ENCODE assay signal across 30 mouse cellular contexts in the genomic region with DNA sequence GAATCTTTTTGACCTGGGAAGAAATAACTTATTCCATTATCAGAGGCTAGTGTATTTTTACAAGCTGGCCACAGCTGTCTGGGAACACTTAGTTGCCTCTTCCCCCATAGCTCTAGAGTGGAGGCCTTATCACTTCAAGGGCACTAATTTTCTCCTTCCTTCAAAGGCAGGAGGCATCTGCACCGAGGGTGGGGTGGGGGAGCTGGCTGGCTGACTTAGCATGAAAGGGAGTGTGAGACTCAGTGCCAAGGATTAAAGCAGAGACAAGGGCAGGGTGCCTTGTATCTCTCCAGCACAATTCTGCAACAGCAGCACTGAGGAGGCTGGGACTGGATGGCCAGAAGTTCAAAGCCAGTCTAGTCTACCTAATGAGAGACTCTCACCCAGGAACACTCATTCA. TPM values are rescaled to one million over a fixed set of nuclear protein-coding genes. Genes with fewer than 3 reads are reported as not detected.
DNase-seq lines count a peak whose midpoint lies in the region; ATAC-seq and TF ChIP-seq lines count a peak whose summit lies in the region.
"Had no signal": no experiment of that assay in that cellular context is flagged by ENCODE, and none has a peak within 500 bp of the region (broad histone marks: within the 10 kb centered on the region; RNA-seq: fewer than 3 reads in every experiment).

No protein-coding gene starts in this region.

- no peak overlapping the region for H3K4me2 ChIP-seq in forebrain, embryonic 14.5 days (ENCODE audit: low read length)
- no peak overlapping the region for H3K4me2 ChIP-seq in forebrain, embryonic 11.5 days (ENCODE audit: low read depth, low read length, severe bottlenecking)
- H3K4me2 ChIP-seq: forebrain, embryonic 13.5 days; hindbrain, embryonic 12.5 days; intestine, embryonic 15.5 days; liver, embryonic 12.5 days; midbrain, embryonic 11.5 days; neural tube, embryonic 13.5 days had no signal

- H3K79me2 ChIP-seq in MEL (ENCODE audit: control insufficient read depth, insufficient read depth, low read length, poor library complexity), result no peaks in the 10 kb centered on the region

- no peak overlapping the region for H3K9ac ChIP-seq in forebrain, embryonic 14.5 days (ENCODE audit: low read length)
- H3K9ac ChIP-seq in forebrain, embryonic 11.5 days (ENCODE audit: low read length), result no peak overlapping the region
- no peak overlapping the region for H3K9ac ChIP-seq in MEL (ENCODE audit: control insufficient read depth, low read depth, low read length, poor library complexity, severe bottlenecking)
- H3K9ac ChIP-seq: forebrain, embryonic 13.5 days; hindbrain, embryonic 12.5 days; intestine, embryonic 15.5 days; liver, embryonic 12.5 days; liver, postnatal 0 days; neural tube, embryonic 13.5 days had no signal

- no peak for TF ChIP-seq POLR2A in MEL (IDR thresholded peaks at IDR 0.05; ENCODE audit: control insufficient read depth in 1 of 2, insufficient read depth in 1 of 2, low read depth in 1 of 2, low read length in 2 of 2, poor library complexity in 1 of 2)

- DNase-seq in forebrain, embryonic 14.5 days (ENCODE audit: low spot score), result peak; percentile 2
- no peak for DNase-seq in forebrain, embryonic 11.5 days (ENCODE audit: low spot score)
- peak; percentile 15 for DNase-seq in heart, postnatal 4 days
- no peak for DNase-seq in heart, postnatal 36 days
- peak; percentile 29 for DNase-seq in MEL (ENCODE audit: low read depth, low spot score)
- DNase-seq in yolk sac, embryonic 10.5 days (ENCODE audit: low spot score), result no peak
- DNase-seq in gastrocnemius, postnatal 36 days, result no peak
- DNase-seq: adrenal gland, postnatal 25 days; cerebellum, adult 2 months; cerebellum, postnatal 14 days; gastrocnemius, postnatal 25 days; kidney, adult 2 months; layer of hippocampus, postnatal 36 days; left cerebral cortex, postnatal 4 days; liver, postnatal 0 days; lung, postnatal 4 days; right cerebral cortex, postnatal 4 days had no signal

- no peak for ATAC-seq in forebrain, embryonic 14.5 days
- no peak for ATAC-seq in forebrain, embryonic 11.5 days (replicated peaks; ENCODE audit: low FRiP score)
- peak; percentile 26; the same call in 1 of the 2 replicates for ATAC-seq in megakaryocyte progenitor cell, adult 5-6 weeks (replicated peaks; ENCODE audit: poor library complexity)
- ATAC-seq: forebrain, embryonic 13.5 days; hindbrain, postnatal 0 days; intestine, embryonic 15.5 days; liver, embryonic 12.5 days; liver, postnatal 0 days; Patski had no signal

- no peaks in the 10 kb centered on the region for H3K36me3 ChIP-seq in forebrain, embryonic 14.5 days (ENCODE audit: control insufficient read depth, insufficient read depth, low read length)
- no peaks in the 10 kb centered on the region for H3K36me3 ChIP-seq in forebrain, embryonic 11.5 days (ENCODE audit: control insufficient read depth, insufficient read depth, low read length)
- no peaks in the 10 kb centered on the region for H3K36me3 ChIP-seq in MEL (ENCODE audit: control insufficient read depth in 1 of 2, insufficient read depth in 2 of 2, low read length in 2 of 2)
- H3K36me3 ChIP-seq: hindbrain, embryonic 12.5 days; intestine, embryonic 15.5 days; liver, embryonic 12.5 days; neural tube, embryonic 13.5 days had no signal

- TF ChIP-seq CTCF in MEL (IDR thresholded peaks at IDR 0.05 in 2 of 3, conservative IDR thresholded peaks at IDR 0.05 in 1 of 3; ENCODE audit: control insufficient read depth in 1 of 3, insufficient read depth in 1 of 3, low read depth in 2 of 3, low read length in 3 of 3, poor library complexity in 1 of 3, severe bottlenecking in 1 of 3), result no peak

- H3K4me1 ChIP-seq in forebrain, embryonic 14.5 days (ENCODE audit: control insufficient read depth, insufficient read depth, low read length), result no peaks in the 10 kb centered on the region
- no peaks in the 10 kb centered on the region for H3K4me1 ChIP-seq in forebrain, embryonic 11.5 days (replicated peaks; ENCODE audit: control insufficient read depth, insufficient read depth, low read length)
- peaks cover 0 to 3% of the 10 kb centered on the region in 2 experiments; a peak in 1 of 4 replicates for H3K4me1 ChIP-seq in MEL (ENCODE audit: control insufficient read depth in 1 of 2, insufficient read depth in 2 of 2, low read length in 2 of 2)
- H3K4me1 ChIP-seq: forebrain, embryonic 13.5 days; hindbrain, embryonic 12.5 days; intestine, embryonic 15.5 days; liver, embryonic 12.5 days; neural tube, embryonic 13.5 days had no signal

- WGBS in forebrain, embryonic 14.5 days, result 24% methylated on average over 1 of the region's 1 CpGs
- WGBS in forebrain, embryonic 11.5 days, result 29% methylated on average over 1 of the region's 1 CpGs

- intact Hi-C loops in heart, postnatal 36 days (cut with DNase I), result no loop called here
- intact Hi-C loops in gastrocnemius, postnatal 36 days (cut with DNase I), result no loop called here

- H3K4me3 ChIP-seq in forebrain, embryonic 14.5 days (ENCODE audit: low read depth, low read length), result no peak overlapping the region
- no peak overlapping the region for H3K4me3 ChIP-seq in forebrain, embryonic 11.5 days (ENCODE audit: low read depth, low read length)
- H3K4me3 ChIP-seq in MEL (ENCODE audit: control insufficient read depth in 1 of 2, insufficient read depth in 1 of 2, low read depth in 2 of 2, low read length in 2 of 2), result no peak overlapping the region
- H3K4me3 ChIP-seq: erythroblast, embryonic 14.5 days; forebrain, embryonic 13.5 days; heart, adult 2 months; hindbrain, embryonic 12.5 days; intestine, embryonic 15.5 days; liver, embryonic 12.5 days; neural tube, embryonic 13.5 days had no signal

- no peaks in the 10 kb centered on the region for H3K27me3 ChIP-seq in forebrain, embryonic 14.5 days (replicated peaks; ENCODE audit: control insufficient read depth, insufficient read depth, low read length)
- H3K27me3 ChIP-seq in forebrain, embryonic 11.5 days (ENCODE audit: control insufficient read depth, insufficient read depth, low read length), result no peaks in the 10 kb centered on the region
- no peaks in the 10 kb centered on the region for H3K27me3 ChIP-seq in MEL (ENCODE audit: control insufficient read depth in 1 of 2, insufficient read depth in 2 of 2, low read length in 2 of 2)
- H3K27me3 ChIP-seq: CH12.LX; forebrain, embryonic 13.5 days; hindbrain, embryonic 12.5 days; intestine, embryonic 15.5 days; liver, embryonic 12.5 days; neural tube, embryonic 13.5 days; Patski had no signal

- no peak overlapping the region for H3K27ac ChIP-seq in forebrain, embryonic 14.5 days (ENCODE audit: low read depth, low read length)
- H3K27ac ChIP-seq in forebrain, embryonic 11.5 days (ENCODE audit: low read depth, low read length), result no peak overlapping the region
- no peak overlapping the region for H3K27ac ChIP-seq in MEL (ENCODE audit: control insufficient read depth, low read depth, low read length)
- H3K27ac ChIP-seq: forebrain, embryonic 13.5 days; heart, adult 2 months; hindbrain, embryonic 12.5 days; hindbrain, postnatal 0 days; intestine, embryonic 15.5 days; kidney, postnatal 0 days; liver, embryonic 12.5 days; neural tube, embryonic 13.5 days had no signal

- no peak for TF ChIP-seq RAD21 in MEL (IDR thresholded peaks at IDR 0.05; ENCODE audit: low read depth, low read length)

- TF ChIP-seq EP300 in MEL (IDR thresholded peaks at IDR 0.05; ENCODE audit: low read depth in 1 of 2, low read length in 2 of 2), result no peak

- no peaks in the 10 kb centered on the region for H3K9me3 ChIP-seq in forebrain, embryonic 14.5 days (replicated peaks; ENCODE audit: control insufficient read depth, low read length)
- H3K9me3 ChIP-seq in forebrain, embryonic 11.5 days (ENCODE audit: control insufficient read depth, low read length), result no peaks in the 10 kb centered on the region
- H3K9me3 ChIP-seq in MEL (replicated peaks; ENCODE audit: insufficient read depth, low read length), result no peaks in the 10 kb centered on the region
- H3K9me3 ChIP-seq: forebrain, embryonic 13.5 days; hindbrain, embryonic 12.5 days; intestine, embryonic 15.5 days; liver, embryonic 12.5 days; neural tube, embryonic 13.5 days had no signal

TF ChIP-seq in MEL, 35 proteins besides CTCF, POLR2A, EP300 and RAD21:
- TF ChIP-seq ZC3H11A (IDR thresholded peaks at IDR 0.05; ENCODE audit: low read depth, low read length), result no peak
- TF ChIP-seq BHLHE40 (IDR thresholded peaks at IDR 0.05; ENCODE audit: borderline replicate concordance, low read depth, low read length), result no peak
- no peak for TF ChIP-seq MXI1 (IDR thresholded peaks at IDR 0.05; ENCODE audit: low read depth, low read length)
- TF ChIP-seq MYC (IDR thresholded peaks at IDR 0.05; ENCODE audit: low read depth, low read length), result no peak
- TF ChIP-seq UBTF (IDR thresholded peaks at IDR 0.05; ENCODE audit: borderline replicate concordance, insufficient read depth, low read depth, low read length), result no peak
- TF ChIP-seq MAFK (IDR thresholded peaks at IDR 0.05; ENCODE audit: borderline replicate concordance, low read depth, low read length), result no peak
- TF ChIP-seq TBP (IDR thresholded peaks at IDR 0.05; ENCODE audit: low read depth, low read length), result no peak
- TF ChIP-seq JUND (IDR thresholded peaks at IDR 0.05; ENCODE audit: low read depth, low read length), result no peak
- no peak for TF ChIP-seq TCF12 (IDR thresholded peaks at IDR 0.05; ENCODE audit: low read depth, low read length)
- TF ChIP-seq HCFC1 (IDR thresholded peaks at IDR 0.05; ENCODE audit: low read depth, low read length), result no peak
- TF ChIP-seq SMC3 (IDR thresholded peaks at IDR 0.05; ENCODE audit: low read depth, low read length), result no peak
- TF ChIP-seq POLR2AphosphoS2 (IDR thresholded peaks at IDR 0.05; ENCODE audit: low read length), result no peak
- TF ChIP-seq SIN3A (IDR thresholded peaks at IDR 0.05; ENCODE audit: low read length), result no peak

RNA-seq across cellular contexts. Expression of a gene that starts 50.8 kb away (rescaled TPM):
- 19.2 and 21.0 TPM in 2 replicates for polyA plus RNA-seq in forebrain, embryonic 14.5 days (2014; fragmentation: Nextera tagmentation; extraction: Ambion mirVana)
- 26.5 and 29.5 TPM in 2 replicates for polyA plus RNA-seq in forebrain, embryonic 11.5 days (2014; fragmentation: Nextera tagmentation; extraction: Ambion mirVana)
- 1 to 10 TPM; 8.3 TPM for total RNA-seq in heart, postnatal 4 days (2021)
- 1 to 10 TPM; 8.2 to 8.8 TPM for total RNA-seq in heart, postnatal 36 days (2021)
- 22.4 and 23.3 TPM in 2 replicates for total RNA-seq in MEL (2012; rRNA removed)
- 10 to 100 TPM in 1 of 2 experiments, not detected in 1; 20.2 TPM for polyA plus RNA-seq in MEL (2012; ENCODE audit: insufficient read depth in 1 of 2, insufficient read length in 2 of 2, low read depth in 1 of 2, low replicate concordance in 2 of 2, missing spikeins in 1 of 2)
- 13.4 and 15.4 TPM in 2 replicates for total RNA-seq in megakaryocyte progenitor cell, adult 5-6 weeks (2015)
- total RNA-seq in megakaryocyte progenitor cell, adult 5-6 weeks (2017), result 15.9 and 19.1 TPM in 2 replicates
- total RNA-seq in gastrocnemius, postnatal 36 days (2021), result 1 to 10 TPM; 7.1 to 7.7 TPM

Comparison
In these comparisons a context has a peak if more than half of its experiments do, and no peak if none do; other contexts are left out.
1. DNase-seq: peak in forebrain, embryonic 14.5 days (single experiment), heart, postnatal 4 days (single experiment) and MEL (single experiment); none in forebrain, embryonic 11.5 days (single experiment), heart, postnatal 36 days (0 of 2), yolk sac, embryonic 10.5 days (single experiment) and gastrocnemius, postnatal 36 days (0 of 2).